Mouse (Mus musculus): ENCODE results near the gene Dnajc5. TPM values are rescaled to one million over a fixed set of nuclear protein-coding genes. Genes with fewer than 3 reads are reported as not detected.

Dnajc5 gene
- polyA plus RNA-seq, 1 experiment from 2014 or later = 103 TPM

Small RNA genes within 50 kb of the gene (microRNA-seq; reads per million reads assigned to microRNA genes)
- not detected for gene Mir7006

Other genes starting within 250 kb of the Dnajc5 start
- 19.7 and 20.3 TPM in 2 replicates for gene Gmeb2, start 232.4 kb upstream of the Dnajc5 start, polyA plus RNA-seq (2016; fragmentation: Nextera tagmentation; extraction: Ambion mirVana)
- 57.3 and 91.3 TPM in 2 replicates for gene Stmn3, start 206.0 kb upstream of the Dnajc5 start, polyA plus RNA-seq (2016; fragmentation: Nextera tagmentation; extraction: Ambion mirVana)
- 54.0 and 62.4 TPM in 2 replicates for gene Rtel1, start 200.7 kb upstream of the Dnajc5 start, polyA plus RNA-seq (2016; fragmentation: Nextera tagmentation; extraction: Ambion mirVana)
- 61.6 and 69.7 TPM in 2 replicates for gene Zgpat, start 155.6 kb upstream of the Dnajc5 start, polyA plus RNA-seq (2016; fragmentation: Nextera tagmentation; extraction: Ambion mirVana)
- 73.3 and 77.5 TPM in 2 replicates for gene Arfrp1, start 155.1 kb upstream of the Dnajc5 start, polyA plus RNA-seq (2016; fragmentation: Nextera tagmentation; extraction: Ambion mirVana)
- gene Lime1, start 140.4 kb upstream of the Dnajc5 start, polyA plus RNA-seq (2016; fragmentation: Nextera tagmentation; extraction: Ambion mirVana) = 29.2 and 36.5 TPM in 2 replicates
- gene Zbtb46, start 61.1 kb upstream of the Dnajc5 start, polyA plus RNA-seq (2016; fragmentation: Nextera tagmentation; extraction: Ambion mirVana) = 9.2 and 9.6 TPM in 2 replicates
- 0.09 and 0.20 TPM in 2 replicates for gene Abhd16b, start 27.3 kb upstream of the Dnajc5 start, polyA plus RNA-seq (2016; fragmentation: Nextera tagmentation; extraction: Ambion mirVana)
- 160 and 163 TPM in 2 replicates for gene Tpd52l2, start 23.3 kb upstream of the Dnajc5 start, polyA plus RNA-seq (2016; fragmentation: Nextera tagmentation; extraction: Ambion mirVana)
- gene Uckl1, start 64.4 kb downstream of the Dnajc5 start, polyA plus RNA-seq (2016; fragmentation: Nextera tagmentation; extraction: Ambion mirVana) = 39.0 and 45.1 TPM in 2 replicates
- 74.4 and 74.8 TPM in 2 replicates for gene Prpf6, start 71.4 kb downstream of the Dnajc5 start, polyA plus RNA-seq (2016; fragmentation: Nextera tagmentation; extraction: Ambion mirVana)
- gene Zfp512b, start 72.3 kb downstream of the Dnajc5 start, polyA plus RNA-seq (2016; fragmentation: Nextera tagmentation; extraction: Ambion mirVana) = 95.3 and 101 TPM in 2 replicates
- gene Samd10, start 78.7 kb downstream of the Dnajc5 start, polyA plus RNA-seq (2016; fragmentation: Nextera tagmentation; extraction: Ambion mirVana) = 16.4 and 17.9 TPM in 2 replicates
- gene Gm29797, start 136.5 kb downstream of the Dnajc5 start, polyA plus RNA-seq (2016; fragmentation: Nextera tagmentation; extraction: Ambion mirVana) = 0.32 TPM in 1 of 2 replicates, not detected in the other
- 38.5 and 43.7 TPM in 2 replicates for gene Sox18, start 151.2 kb downstream of the Dnajc5 start, polyA plus RNA-seq (2016; fragmentation: Nextera tagmentation; extraction: Ambion mirVana)
- gene Tcea2, start 159.8 kb downstream of the Dnajc5 start, polyA plus RNA-seq (2016; fragmentation: Nextera tagmentation; extraction: Ambion mirVana) = 29.5 and 31.0 TPM in 2 replicates
- 74.9 and 81.9 TPM in 2 replicates for gene Rgs19, start 173.5 kb downstream of the Dnajc5 start, polyA plus RNA-seq (2016; fragmentation: Nextera tagmentation; extraction: Ambion mirVana)
- gene Lkaaear1, start 178.0 kb downstream of the Dnajc5 start, polyA plus RNA-seq (2016; fragmentation: Nextera tagmentation; extraction: Ambion mirVana) = not detected in 2 replicates
- gene Oprl1, start 194.5 kb downstream of the Dnajc5 start, polyA plus RNA-seq (2016; fragmentation: Nextera tagmentation; extraction: Ambion mirVana) = 5.2 and 5.6 TPM in 2 replicates
- 6.0 and 6.7 TPM in 2 replicates for gene Myt1, start 242.8 kb downstream of the Dnajc5 start, polyA plus RNA-seq (2016; fragmentation: Nextera tagmentation; extraction: Ambion mirVana)